Mouse (Mus musculus) layer of hippocampus, adult 8-10 months (tissue): ENCODE data around the gene Actr6. TPM values are rescaled to one million over a fixed set of nuclear protein-coding genes. Genes with fewer than 3 reads are reported as not detected.

ENCODE experiments used
- DNase-seq, 2 experiments: peaks; one replicate each; pipeline ENCODE4 v3.0.0; 2022; ENCODE audit warnings: low spot score in 2 of 2
- total RNA-seq, 4 experiments: library from RNA; stranded (reverse); gene quantifications; 2 replicates each; pipeline ENCODE4 v1.2.4; 2022

The Actr6 gene
- total RNA-seq = 10 to 100 TPM; 23.8 to 31.5 (median 25.8) TPM

DNA sequence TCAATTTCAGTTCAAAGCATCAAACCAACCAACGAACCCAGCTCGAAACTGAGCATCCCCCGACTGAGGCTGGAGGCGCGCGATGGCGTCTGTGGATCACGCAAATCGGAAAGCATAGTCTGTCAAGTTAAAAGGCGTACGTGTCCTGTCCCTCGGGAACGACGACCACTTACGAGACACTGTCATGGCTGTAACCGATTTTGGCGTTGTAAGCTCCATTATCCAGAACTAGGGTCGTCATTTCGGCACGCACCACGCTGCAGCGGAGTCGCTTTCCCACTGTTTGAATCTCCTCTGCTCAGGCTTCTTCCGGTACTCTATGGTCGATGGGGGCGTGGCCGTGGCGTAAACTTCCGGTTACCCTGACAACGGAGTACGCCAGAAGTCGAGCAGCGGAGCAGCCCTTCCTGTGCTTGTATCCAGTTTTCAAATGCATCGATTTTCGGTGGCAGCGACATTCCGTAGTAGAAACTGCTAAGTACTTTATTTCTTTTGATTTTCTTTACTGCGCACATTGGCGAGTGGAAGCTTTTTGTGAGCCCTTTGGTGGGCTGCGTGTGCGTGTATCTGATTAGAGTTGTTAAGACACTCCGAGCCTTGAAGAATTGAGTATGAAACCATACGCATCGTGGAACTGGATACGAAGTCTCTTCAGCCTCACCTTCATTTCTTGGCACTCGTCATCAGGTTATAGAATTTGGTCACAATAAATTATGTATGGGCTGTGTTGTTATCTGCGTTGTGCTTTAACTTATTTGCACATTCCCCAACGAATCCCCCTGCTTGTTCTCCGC is at the start of gene Actr6:
TSS of gene Actr6 (minus strand) at position 295 of the 794 bp plus-strand sequence.
- DNase-seq = peak; percentile 91 to 92

GRCm38 (mm10) chr10:89776029-89776428 is 43.9 kb upstream of the Actr6 start:
- no peak for DNase-seq

GRCm38 (mm10) chr10:89771894-89772293 is 39.8 kb upstream of the Actr6 start:
- no peak for DNase-seq

DNA sequence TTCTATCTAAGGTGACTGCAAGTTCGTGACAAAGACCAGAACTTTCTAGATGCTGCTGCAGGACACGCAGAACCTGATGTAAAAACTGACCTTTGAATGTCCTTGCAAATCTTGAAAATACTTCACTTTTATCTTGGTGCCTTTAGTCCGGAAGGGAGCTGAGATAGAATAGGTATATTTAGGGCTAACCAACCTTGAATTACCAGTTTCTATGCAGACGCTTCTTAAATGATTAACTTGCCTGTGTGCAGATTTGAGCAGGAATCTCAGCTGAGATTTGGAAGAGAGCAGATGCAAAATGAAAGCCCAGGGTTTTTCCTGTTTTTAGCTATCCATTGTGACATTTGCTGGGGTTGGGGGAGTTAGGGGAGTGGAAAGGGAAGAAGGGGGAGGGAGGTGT is 37.0 kb upstream of the Actr6 start:
- no peak for DNase-seq

GRCm38 (mm10) chr10:89768352-89769020 is 36.4 kb upstream of the Actr6 start:
- DNase-seq = no peak

DNA sequence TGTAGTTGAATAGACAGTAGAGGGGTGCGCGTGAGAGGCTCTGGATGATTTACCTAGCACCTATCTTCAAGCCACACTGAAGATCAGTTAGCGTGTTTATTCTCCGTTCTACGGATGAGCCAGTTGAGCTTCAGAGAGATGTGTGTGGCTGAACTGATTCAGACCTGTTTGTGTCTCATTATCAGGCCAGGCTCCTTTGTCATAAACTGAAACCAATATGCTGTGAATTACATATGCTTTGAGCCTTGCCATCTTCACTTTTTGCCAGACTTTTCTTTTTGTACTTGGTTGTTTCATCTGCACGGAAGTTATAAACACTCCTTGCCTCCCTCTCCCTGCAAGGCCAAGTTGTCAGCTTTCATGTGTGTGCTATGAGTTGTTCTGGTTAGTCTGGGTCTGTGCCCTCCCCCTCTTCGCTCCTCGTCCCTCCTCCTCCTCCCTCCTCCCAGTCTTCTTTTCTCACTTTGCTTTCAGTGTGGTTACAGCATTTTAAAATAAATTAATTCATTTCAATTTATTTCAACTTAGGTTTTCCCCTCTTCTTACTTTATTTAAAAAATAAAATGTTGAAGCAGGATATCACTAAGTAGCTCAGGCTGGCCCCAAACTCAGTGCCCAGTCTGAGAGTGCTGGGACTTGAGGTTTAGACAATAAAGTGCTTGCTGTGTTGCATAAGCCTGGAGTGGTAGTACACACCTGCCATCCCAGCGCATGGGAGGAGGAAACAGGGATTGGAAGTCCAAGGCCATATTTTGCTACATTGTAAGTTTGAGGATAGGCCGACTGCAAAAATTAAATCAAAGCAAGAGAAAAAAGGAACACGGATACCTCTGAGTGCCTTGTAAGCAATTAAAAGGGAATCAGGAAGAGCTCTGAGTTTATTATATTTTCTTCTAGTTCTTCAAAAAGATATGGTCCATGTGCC is 34.0 kb upstream of the Actr6 start:
- DNase-seq = no peak

- no peak for DNase-seq
These were observed 32.5 kb upstream of the Actr6 start for GRCm38 (mm10) chr10:89764457-89765121.

DNA sequence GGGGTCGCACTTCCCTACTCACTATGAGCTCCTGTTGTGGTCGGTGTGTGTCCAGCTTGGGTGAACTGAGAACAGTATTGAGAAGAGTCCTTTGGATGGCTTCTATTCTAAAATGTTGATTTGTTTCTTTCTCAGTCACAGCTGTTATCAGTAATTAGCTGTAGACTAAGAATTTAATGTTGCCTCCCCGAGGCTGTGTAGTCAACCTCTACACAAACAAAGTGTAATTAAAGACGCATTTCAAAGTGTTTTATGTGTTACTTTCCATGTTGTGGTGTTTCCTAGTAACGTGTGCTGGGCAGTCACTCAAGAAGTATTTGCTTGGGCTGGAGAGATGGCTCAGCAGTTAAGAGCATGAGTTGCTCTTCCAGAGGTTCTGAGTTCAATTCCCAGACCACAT is 28.7 kb upstream of the Actr6 start:
- DNase-seq = no peak

DNA sequence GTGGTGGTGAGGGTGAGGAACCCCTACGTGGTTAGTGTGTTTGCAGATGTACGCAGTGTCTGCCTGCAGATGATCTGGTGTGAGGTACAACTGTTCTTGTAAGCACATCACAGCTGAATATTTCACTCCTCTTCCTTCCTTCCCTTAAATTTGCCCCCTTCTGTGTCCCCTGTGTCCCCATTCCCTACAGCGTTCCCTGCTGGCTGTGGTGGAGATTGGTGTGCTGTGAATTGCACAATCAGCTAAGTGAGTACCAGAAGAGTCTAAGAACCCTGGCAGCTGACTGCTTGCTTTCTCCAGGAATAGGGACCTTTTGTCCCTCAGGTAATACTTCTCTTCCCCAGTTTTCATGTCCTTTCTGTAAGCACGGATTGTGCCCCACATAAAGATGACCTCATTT is 23.1 kb upstream of the Actr6 start:
- DNase-seq = no peak

- DNase-seq = no peak
These were observed 19.0 kb upstream of the Actr6 start for GRCm38 (mm10) chr10:89751069-89751468.

GRCm38 (mm10) chr10:89748619-89749018 is 16.5 kb upstream of the Actr6 start:
- no peak for DNase-seq

- no peak for DNase-seq
These were observed 15.8 kb upstream of the Actr6 start for GRCm38 (mm10) chr10:89747911-89748310.

- DNase-seq = no peak
These were observed 15.3 kb upstream of the Actr6 start for GRCm38 (mm10) chr10:89747221-89747905.

GRCm38 (mm10) chr10:89746581-89746980 is 14.5 kb upstream of the Actr6 start:
- DNase-seq = no peak

DNA sequence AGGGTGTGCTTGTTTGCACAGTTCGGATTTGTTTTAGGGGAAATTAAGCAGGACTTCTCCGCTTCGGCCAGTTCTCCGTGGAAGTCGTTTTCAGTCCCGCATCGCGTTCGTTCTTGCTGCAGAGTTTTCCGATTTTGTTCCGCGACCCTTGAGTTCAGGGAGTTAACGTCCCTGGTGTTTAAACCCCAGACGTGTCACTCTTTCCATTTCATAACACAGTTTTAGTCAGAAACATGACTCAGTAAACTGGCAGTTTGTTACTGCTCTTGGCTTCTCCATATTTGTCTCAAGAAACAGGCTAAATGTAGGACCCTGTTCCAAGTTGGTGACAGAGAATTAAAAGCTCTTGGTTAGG is 13.5 kb upstream of the Actr6 start:
- DNase-seq = no peak

- peak; percentile 74 to 82 for DNase-seq
These were observed 13.0 kb upstream of the Actr6 start, which contains the start of gene Uhrf1bp1l for GRCm38 (mm10) chr10:89744871-89745665. Uhrf1bp1l (plus strand) TSS chr10:89744991.

DNA sequence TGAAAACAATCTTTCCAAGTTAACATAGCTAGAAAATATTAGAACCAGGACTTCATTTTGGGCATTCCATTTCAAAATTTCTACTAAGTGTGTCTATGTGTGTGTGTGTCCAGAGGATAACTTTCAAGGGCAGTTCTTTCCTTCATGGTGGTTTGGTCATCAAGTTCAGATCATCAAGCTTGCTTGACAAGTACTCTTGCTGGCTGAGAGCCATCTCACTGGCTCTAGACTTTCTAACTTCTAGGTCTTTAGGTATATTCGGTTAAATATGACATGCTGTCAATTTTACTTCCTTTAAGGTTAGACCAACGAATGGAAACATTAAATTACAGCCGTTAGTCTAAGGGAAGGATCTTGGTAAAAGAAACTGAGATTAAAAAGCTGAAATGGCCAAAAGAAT is 12.2 kb upstream of the Actr6 start:
- DNase-seq = no peak

DNA sequence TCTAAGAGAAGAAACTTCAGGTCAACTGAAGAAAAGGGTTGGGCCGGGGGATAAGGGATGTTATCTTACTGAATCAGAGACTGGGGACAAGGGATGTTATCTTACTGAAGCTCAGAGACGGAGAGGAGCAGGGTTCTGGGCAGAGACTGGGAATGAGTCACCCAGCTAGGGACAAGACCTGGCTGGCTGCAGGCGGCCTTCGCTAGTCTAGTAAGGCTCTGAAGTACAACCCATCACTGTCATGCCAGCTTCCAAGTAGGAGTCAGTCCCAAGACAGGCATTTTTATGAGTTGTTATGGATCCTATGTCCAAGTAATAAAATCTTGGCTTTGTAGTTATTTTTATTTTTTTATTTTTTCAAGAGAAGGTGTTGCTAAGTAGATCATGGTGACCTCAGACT is 11.2 kb upstream of the Actr6 start:
- DNase-seq = no peak

- no peak for DNase-seq
These were observed 8.9 kb upstream of the Actr6 start for GRCm38 (mm10) chr10:89740995-89741394.

DNA sequence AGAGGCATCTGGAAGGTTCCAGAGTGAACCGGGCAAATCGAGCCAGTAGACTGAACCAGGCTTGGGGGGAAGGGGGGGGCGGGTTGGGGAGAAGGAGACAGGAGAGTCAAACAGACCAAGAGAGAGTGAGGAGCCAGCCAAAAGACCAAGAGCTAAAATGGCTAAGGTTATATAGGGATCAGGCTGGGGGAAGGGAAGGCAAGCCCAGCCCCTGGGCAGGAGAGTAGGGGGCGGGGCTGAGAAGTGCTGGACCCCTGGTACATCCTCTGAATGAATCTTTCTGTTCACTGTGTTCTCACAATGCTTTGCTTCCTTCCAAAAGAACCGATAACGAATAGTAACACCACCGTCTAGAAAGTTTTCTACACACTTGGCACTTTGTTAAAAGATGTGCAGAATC is 7.6 kb upstream of the Actr6 start:
- no peak for DNase-seq
